Mouse (Mus musculus): ENCODE data around the gene Fmod. TPM values are rescaled to one million over a fixed set of nuclear protein-coding genes. Genes with fewer than 3 reads are reported as not detected.

Gene Fmod
- total RNA-seq, 2 experiments from 2014 or later = 16.8 to 21.8 TPM

GRCm38 (mm10) chr1:134070099-134070669, 33.1 kb downstream of the Fmod start:
- intact Hi-C loops (cut with DNase I) = no loop called here
- DNase-seq (ENCODE audit: low spot score in 2 of 2) = no peak

GRCm38 (mm10) chr1:134071411-134072018, 34.5 kb downstream of the Fmod start:
- intact Hi-C loops (cut with DNase I) = no loop called here
- DNase-seq (ENCODE audit: low spot score in 2 of 2) = no peak

DNA sequence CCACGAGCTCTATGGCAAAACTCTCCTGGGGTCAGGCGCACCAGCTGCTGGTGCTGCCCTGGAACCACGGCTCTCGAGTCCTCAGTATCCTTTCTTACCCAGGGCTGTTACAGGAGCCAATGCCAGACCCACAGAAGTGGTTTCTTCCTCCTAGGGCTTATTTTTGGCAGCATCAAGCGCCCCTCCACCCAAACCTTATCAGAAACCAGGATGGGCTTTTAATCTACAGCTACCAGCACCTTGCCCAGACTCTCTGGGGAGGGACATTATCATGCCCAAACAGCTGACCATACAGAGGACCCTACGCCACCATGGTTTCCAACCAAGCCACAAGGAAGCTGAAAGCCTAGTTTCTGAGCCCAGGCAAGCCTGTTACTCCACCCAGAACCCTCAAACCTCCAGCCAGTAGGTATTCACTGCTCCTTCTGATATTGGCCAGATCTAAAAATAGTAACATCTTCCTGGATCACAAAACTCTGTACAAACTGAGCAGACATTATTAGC, 36.1 kb downstream of the Fmod start:
- DNase-seq (ENCODE audit: low spot score in 2 of 2) = no peak
- intact Hi-C loops (cut with DNase I) = no loop called here

DNA sequence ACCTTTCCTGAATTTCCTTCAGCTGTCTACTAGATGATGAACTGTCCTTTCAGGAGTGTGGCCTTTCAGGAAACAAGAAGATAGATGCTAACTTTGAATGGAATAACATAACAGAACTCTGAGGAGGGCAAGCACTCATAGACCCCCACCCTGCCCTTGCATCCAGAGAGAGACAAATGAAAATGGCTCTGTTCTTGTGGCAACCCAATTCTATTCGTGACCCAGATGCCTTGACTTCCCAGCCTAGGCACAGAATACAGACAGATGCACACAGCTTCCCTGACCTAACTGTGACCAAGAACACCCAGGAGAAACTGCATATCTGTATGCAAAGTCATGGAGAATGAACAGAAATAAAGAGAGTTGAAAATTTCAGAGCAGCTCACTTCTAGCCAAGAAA, 36.6 kb downstream of the Fmod start:
- intact Hi-C loops (cut with DNase I) = no loop called here
- DNase-seq (ENCODE audit: low spot score in 2 of 2) = no peak

GRCm38 (mm10) chr1:134074184-134074583, 37.1 kb downstream of the Fmod start:
- DNase-seq (ENCODE audit: low spot score in 2 of 2) = no peak
- intact Hi-C loops (cut with DNase I) = no loop called here

DNA sequence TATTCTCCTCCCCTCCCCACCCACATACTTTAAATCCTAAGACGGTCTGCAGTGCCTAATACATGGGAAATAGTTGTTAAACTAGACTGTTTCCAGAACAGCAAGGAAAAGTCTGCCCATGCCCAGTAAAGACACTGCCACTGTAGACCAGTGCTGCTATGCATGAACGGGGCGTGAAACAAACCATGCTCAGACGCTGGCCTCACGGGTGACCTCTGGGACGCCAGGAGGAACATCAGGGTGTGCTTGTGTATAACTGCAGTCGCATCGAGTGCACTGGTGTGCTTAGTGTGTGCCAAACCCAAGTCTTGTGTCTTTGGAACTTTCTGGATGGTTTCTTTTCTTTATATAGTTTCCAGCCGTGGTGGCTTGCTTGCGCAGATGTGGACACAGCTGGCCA, 37.6 kb downstream of the Fmod start:
- DNase-seq (ENCODE audit: low spot score in 2 of 2) = no peak
- intact Hi-C loops (cut with DNase I) = loop anchor here (5.0 kb wide), 1 partner anchor 483 kb away; no protein-coding TSS in a partner anchor

- DNase-seq (ENCODE audit: low spot score in 2 of 2) = no peak
- intact Hi-C loops (cut with DNase I) = loop anchor here (5.0 kb wide), 1 partner anchor 482 kb away; no protein-coding TSS in a partner anchor
These were observed 38.5 kb downstream of the Fmod start for GRCm38 (mm10) chr1:134075532-134075931.

GRCm38 (mm10) chr1:134076789-134077188, 39.7 kb downstream of the Fmod start:
- no peak for DNase-seq (ENCODE audit: low spot score in 2 of 2)

DNA sequence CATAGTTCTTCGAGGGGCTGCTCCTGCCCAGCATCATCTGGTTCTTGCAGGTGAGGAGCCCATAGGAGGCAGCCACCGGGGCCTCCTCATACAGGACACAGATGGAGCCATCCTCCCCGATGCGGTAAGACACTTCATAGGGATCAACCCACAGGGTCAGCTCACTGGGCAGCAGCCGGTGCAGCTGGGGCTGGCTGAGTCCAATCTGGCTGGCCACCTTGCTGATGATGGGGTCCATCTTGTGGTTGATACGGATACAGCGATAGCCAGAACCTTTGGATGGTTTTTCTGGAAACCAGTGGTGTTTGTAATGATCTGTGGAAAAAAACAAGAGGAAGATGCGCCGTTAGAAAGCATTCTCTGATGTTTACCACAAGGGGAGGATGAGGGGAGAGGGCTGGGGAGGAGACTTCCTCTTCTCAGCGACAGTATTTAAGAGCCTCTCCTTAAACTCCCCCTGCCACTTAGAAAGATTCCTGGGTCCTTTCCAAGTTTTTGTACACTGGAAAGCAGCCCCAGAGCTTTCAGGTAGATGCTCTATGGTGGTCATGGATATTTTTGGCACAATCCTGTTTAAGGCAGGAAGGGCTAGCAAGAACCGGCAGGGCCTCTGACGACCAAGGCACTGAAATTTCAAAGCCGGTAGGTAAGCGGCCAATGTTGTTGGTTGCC, 40.5 kb downstream of the Fmod start:
- intact Hi-C loops (cut with DNase I) = loop anchor here (5.0 kb wide), 1 partner anchor 480 kb away; no protein-coding TSS in a partner anchor
- DNase-seq (ENCODE audit: low spot score in 2 of 2) = no peak

More at GRCm38 (mm10) chr1:134076789-134077188, 39.7 kb downstream of the Fmod start:
- intact Hi-C loops (cut with DNase I) = loop anchor here (5.0 kb wide), 1 partner anchor 481 kb away; no protein-coding TSS in a partner anchor

DNA sequence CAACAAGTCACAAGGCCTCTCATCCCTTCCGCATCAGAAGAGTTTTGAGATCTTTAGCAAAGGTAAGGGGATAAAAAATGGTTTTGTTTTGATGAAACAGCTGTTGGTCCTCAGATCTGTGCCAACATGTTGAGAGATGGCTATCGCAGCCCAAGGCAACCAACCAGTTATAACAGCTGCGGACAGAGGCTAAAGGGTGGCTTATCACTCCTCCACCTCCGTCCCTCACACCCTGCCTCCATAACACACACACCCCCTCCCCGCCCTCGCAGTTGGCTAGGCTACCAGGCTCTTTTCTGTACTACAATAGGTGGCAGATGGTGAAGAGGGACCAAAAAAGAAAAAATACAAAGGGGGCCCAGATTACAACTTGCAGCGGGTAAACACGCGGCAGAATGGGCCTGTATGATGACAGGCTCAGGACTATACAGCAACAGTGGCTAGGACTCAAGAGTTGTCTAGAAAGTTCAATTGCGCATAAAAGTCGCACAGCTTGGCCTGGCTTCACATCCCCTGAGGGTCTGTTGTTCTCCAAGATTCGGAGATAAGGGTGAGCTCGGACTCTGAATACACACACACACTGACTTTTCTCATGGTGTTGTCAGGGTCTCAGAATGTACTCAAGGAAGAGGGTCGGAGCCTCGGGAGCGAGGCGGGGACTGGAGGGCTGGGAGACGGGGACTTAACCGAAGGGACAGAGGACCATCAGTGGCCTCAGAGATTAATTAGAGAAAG, 41.2 kb downstream of the Fmod start:
- intact Hi-C loops (cut with DNase I) = loop anchor here (5.0 kb wide), 1 partner anchor 479 kb away; no protein-coding TSS in a partner anchor
- no peak for DNase-seq (ENCODE audit: low spot score in 2 of 2)

DNA sequence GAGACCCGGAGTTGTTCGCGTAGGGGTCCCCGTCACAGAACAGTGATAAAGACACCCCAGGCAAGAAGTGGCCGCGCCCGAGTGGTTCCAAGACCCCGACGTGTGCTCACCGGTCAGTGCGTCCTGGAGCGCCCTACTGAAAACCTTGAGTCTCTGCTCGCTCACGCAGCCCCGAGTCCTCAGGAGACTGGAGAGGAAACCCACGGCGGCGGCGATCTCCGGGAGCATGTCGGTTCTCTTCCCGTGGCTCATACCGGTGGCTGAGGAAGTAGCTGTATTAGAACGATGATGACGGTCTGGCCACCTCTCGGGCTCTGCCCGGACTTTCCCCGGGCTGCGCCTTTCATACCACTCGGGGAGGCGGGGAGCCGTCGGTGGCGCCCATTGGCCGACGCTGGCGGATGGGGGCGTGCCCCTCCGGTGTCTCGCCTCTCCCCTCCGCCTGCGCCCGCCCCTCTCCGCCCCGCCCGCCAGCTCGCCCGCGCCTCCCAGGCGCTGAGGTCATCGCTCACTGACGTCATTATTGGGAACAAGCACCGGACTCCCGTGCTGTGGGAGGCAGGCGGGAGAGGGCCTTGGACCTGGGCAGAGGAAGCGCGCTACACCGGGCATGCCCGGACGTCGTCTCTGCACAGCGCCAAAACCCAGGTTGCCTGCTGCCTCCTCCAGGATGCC, 41.9 kb downstream of the Fmod start, which contains the start of gene Btg2:
Btg2 (minus strand) TSS at position 319 of the 675 bp plus-strand sequence.
- peak; percentile 96 to 97 for DNase-seq (ENCODE audit: low spot score in 2 of 2)
- intact Hi-C loops (cut with DNase I) = loop anchor here (5.0 kb wide), 1 partner anchor 478 kb away; no protein-coding TSS in a partner anchor

- DNase-seq (ENCODE audit: low spot score in 2 of 2) = no peak
- intact Hi-C loops (cut with DNase I) = loop anchor here (5.0 kb wide), 1 partner anchor 478 kb away; no protein-coding TSS in a partner anchor
These were observed 42.6 kb downstream of the Fmod start for GRCm38 (mm10) chr1:134079477-134080163.

DNA sequence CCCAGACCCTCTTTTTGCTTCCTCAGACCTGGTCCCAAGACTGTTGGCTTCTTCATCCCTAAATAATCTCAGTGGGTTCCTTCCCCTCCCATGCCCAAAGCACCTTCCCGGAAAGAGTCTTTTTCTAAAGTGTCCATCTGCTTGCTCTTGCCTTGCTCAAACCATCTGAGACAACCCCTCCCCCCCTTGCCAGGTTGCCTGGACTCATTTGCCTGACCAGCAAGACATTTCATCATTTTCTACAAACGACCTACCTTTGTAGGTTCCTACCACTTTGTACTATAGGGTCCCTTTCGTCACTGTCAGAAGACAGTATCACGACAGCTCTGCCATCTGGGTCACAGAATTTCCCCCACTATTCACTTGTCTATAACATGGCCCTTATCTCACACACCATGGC, 43.4 kb downstream of the Fmod start:
- intact Hi-C loops (cut with DNase I) = no loop called here
- DNase-seq (ENCODE audit: low spot score in 2 of 2) = no peak

- intact Hi-C loops (cut with DNase I) = no loop called here
- DNase-seq (ENCODE audit: low spot score in 2 of 2) = no peak
These were observed 43.9 kb downstream of the Fmod start for GRCm38 (mm10) chr1:134080881-134081450.

DNA sequence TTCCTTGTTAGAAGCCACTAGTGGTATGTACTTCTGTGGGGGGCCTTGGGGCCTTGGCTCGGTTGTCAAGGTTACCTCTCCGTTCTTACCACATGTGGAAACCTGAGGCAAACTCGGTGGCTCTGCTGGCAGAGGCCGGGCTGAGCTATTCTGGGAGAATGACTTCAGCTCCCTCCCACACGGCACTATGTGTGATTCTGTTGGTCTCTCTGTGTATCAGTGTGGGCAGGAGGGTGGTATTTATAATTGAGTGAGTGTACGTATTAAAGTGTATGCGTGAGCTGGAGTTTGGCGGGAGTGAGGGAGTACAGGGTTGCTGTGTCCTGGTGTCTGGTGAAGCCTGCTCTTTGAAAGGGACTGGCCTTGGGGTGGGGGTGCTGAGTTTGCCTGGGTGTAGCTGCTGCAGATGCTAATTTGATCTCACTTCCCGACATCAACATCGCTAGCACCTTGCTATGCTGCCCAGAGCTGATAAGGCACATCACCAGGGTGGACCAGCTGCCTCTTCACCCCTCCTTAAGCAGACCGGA, 46.0 kb downstream of the Fmod start:
- intact Hi-C loops (cut with DNase I) = no loop called here
- DNase-seq (ENCODE audit: low spot score in 2 of 2) = peak; percentile 82 to 95

- no peak for DNase-seq (ENCODE audit: low spot score in 2 of 2)
- intact Hi-C loops (cut with DNase I) = no loop called here
These were observed 46.6 kb downstream of the Fmod start for GRCm38 (mm10) chr1:134083676-134084075.

DNA sequence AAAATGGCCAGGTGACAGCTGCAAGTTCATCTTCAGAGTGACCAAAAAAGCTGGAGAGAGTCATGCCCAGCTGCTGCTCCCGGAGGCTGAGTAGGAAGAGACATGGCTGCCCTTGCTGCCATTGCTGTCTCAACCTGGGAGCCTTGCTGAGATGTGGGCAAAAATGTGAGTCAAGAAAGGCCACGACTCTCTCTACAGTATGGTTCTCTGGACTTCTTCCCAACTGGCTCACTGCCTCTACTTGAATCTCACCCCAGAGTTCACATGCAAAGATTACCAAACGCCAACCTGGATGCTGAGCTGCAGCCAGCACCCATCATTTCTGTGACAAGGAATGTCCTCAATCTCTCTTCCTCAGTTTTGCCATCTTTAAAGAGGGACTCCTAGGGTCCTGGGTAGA, 47.1 kb downstream of the Fmod start:
- no peak for DNase-seq (ENCODE audit: low spot score in 2 of 2)
- intact Hi-C loops (cut with DNase I) = no loop called here

GRCm38 (mm10) chr1:134086017-134086416, 49.0 kb downstream of the Fmod start:
- no peak for DNase-seq (ENCODE audit: low spot score in 2 of 2)
- intact Hi-C loops (cut with DNase I) = no loop called here
